Mouse (Mus musculus) midbrain, embryonic 11.5 days (tissue): ENCODE results near the gene Nek9. TPM values are rescaled to one million over a fixed set of nuclear protein-coding genes. Genes with fewer than 3 reads are reported as not detected.

Experiments used
- ATAC-seq: fragments of 200-750 bp; cut with Nextera tagmentation; 2 replicates; pipeline ENCODE4 v1.8.0; 2017; ENCODE audit warnings: moderate TSS enrichment, moderate library complexity; ENCODE audit not compliant: low FRiP score
- DNase-seq: peaks from one replicate; pipeline ENCODE4 v3.0.0; 2015; ENCODE audit warnings: low spot score; ENCODE audit errors: missing footprints
- H3K27ac ChIP-seq: fragments of 300-500 bp; sonication (generic); 2 replicates; pipeline ENCODE4 v1.5.1; 2014; ENCODE audit warnings: low read depth, low read length
- H3K27me3 ChIP-seq: fragments of 300-500 bp; sonication (generic); 2 replicates; pipeline ENCODE4 v1.6.1; 2014; ENCODE audit warnings: mild to moderate bottlenecking, low read length, moderate library complexity, mixed read lengths; ENCODE audit not compliant: control insufficient read depth, insufficient read depth
- H3K36me3 ChIP-seq: fragments of 300-500 bp; sonication (generic); 2 replicates; pipeline ENCODE4 v1.6.1; 2014; ENCODE audit warnings: mild to moderate bottlenecking, low read length, moderate library complexity, mixed read lengths; ENCODE audit not compliant: control insufficient read depth, insufficient read depth
- H3K4me1 ChIP-seq: fragments of 300-500 bp; sonication (generic); 2 replicates; pipeline ENCODE4 v1.6.1; 2014; ENCODE audit warnings: low read length; ENCODE audit not compliant: control insufficient read depth, insufficient read depth
- H3K4me2 ChIP-seq: fragments of 300-500 bp; sonication (generic); 2 replicates; pipeline ENCODE4 v1.6.1; 2014; ENCODE audit warnings: mild to moderate bottlenecking, moderate library complexity
- H3K4me3 ChIP-seq: fragments of 300-500 bp; sonication (generic); 2 replicates; pipeline ENCODE4 v1.5.1; 2014; ENCODE audit warnings: low read depth, low read length
- H3K9ac ChIP-seq: fragments of 300-500 bp; sonication (generic); 2 replicates; pipeline ENCODE4 v1.6.1; 2014; ENCODE audit warnings: low read length
- H3K9me3 ChIP-seq: fragments of 300-500 bp; sonication (generic); 2 replicates; pipeline ENCODE4 v1.6.1; 2016; ENCODE audit warnings: low read length; ENCODE audit not compliant: control insufficient read depth
- WGBS: fragments of 180-500 bp; shearing (Covaris S2); extraction: QIAGEN DNeasy Blood & Tissue Kit; methylation state at CpG from one replicate; pipeline ENCODE4 v1.1.7; 2014; 5-methylcytosine and 5-hydroxymethylcytosine counted together
- polyA plus RNA-seq: library from polyadenylated mRNA; unstranded; fragments of >200 nt; fragmentation: Nextera tagmentation; extraction: Ambion mirVana; gene quantifications from 2 replicates; pipeline ENCODE4 v1.2.1, GENCODE M21; 2014

Nek9 gene
- polyA plus RNA-seq, 1 experiment from 2014 or later: 10.6 TPM

GRCm38 (mm10) chr12:85298127-85298834, 40.9 kb downstream of the Nek9 start:
- no peak overlapping the region for H3K9ac ChIP-seq
- no peaks in the 10 kb centered on the region for H3K4me1 ChIP-seq
- WGBS: 87% methylated on average over 11 of the region's 11 CpGs
- H3K36me3 ChIP-seq: peaks cover 10% of the 10 kb centered on the region
- H3K9me3 ChIP-seq: no peaks in the 10 kb centered on the region
- no peaks in the 10 kb centered on the region for H3K27me3 ChIP-seq
- H3K4me3 ChIP-seq: no peak overlapping the region
- DNase-seq (peak; percentile 80), ATAC-seq (no peak)
- H3K27ac ChIP-seq: no peak overlapping the region
- H3K4me2 ChIP-seq: no peak overlapping the region

DNA sequence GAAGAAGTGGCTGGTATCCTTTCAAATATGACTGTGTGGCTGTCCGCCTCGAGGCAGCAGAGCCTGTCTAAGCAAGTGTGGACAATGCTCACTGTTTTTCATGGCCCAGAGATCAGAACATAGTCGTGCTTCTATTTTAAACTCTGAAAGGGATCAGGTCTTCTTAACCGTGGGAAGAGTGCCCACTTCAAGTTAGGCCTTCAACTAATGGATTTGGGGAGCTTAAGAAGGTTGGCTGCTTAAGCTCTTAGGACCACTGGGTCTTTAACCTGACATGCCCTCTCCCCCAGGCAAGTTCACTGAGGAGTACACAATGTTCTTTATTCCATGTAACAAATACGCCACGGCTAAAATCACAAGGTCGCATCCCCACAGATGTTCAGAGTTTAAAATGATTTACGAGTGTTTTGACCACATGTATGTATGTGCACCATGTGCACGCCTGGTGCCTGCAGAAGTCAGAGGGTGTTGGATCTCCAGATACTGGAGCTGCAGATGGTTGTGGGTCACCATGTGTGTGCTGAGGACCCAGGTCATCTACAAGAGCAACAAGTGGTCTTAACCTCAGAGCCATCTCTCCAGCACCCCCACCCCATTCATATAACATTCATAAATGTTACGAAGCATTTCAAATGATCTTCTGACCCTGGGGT, 41.7 kb downstream of the Nek9 start:
- Histone ChIP-seq H3K27ac (no peak overlapping the region), H3K4me1 (no peaks in the 10 kb centered on the region), H3K9ac (no peak overlapping the region), H3K36me3 (peaks cover 8% of the 10 kb centered on the region), H3K27me3 (no peaks in the 10 kb centered on the region), H3K4me3 (no peak overlapping the region), H3K4me2 (no peak overlapping the region), H3K9me3 (no peaks in the 10 kb centered on the region)
- DNase-seq (peak; percentile 84), ATAC-seq (no peak)
- WGBS: 84% methylated on average over 10 of the region's 10 CpGs

DNA sequence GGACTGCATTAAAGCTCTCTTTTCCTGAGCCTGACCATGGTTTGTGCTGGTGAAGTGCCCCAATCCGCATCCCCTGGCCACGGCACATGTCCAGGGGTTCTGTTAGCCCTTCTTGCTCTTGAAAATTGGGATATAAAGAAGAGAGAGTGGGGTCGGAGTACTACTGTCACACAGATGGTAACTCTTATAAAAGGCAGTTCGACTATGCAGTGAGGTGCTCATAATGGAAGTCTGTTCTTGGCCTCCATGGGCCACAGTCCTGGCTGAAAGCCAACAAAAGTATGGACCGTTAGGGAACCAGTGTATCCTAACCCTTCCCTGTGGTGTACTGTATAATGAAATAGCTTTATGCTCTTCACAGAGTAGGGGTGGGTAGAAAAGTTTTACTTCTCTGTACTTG, 42.2 kb downstream of the Nek9 start:
- DNase-seq (peak; percentile 83), ATAC-seq (no peak)
- H3K27me3 ChIP-seq: no peaks in the 10 kb centered on the region
- H3K4me1 ChIP-seq: no peaks in the 10 kb centered on the region
- H3K36me3 ChIP-seq: peaks cover 5% of the 10 kb centered on the region
- no peaks in the 10 kb centered on the region for H3K9me3 ChIP-seq
- H3K27ac ChIP-seq: no peak overlapping the region
- no peak overlapping the region for H3K4me3 ChIP-seq
- 92% methylated on average over 5 of the region's 5 CpGs for WGBS
- no peak overlapping the region for H3K4me2 ChIP-seq
- H3K9ac ChIP-seq: no peak overlapping the region

GRCm38 (mm10) chr12:85295506-85295905, 43.7 kb downstream of the Nek9 start:
- Histone ChIP-seq H3K9me3 (no peaks in the 10 kb centered on the region), H3K9ac (no peak overlapping the region), H3K4me1 (no peaks in the 10 kb centered on the region), H3K4me2 (no peak overlapping the region), H3K36me3 (peaks cover 3% of the 10 kb centered on the region; the same call in 1 of the 2 replicates), H3K27me3 (no peaks in the 10 kb centered on the region), H3K4me3 (no peak overlapping the region), H3K27ac (no peak overlapping the region)
- ATAC-seq (no peak), DNase-seq (no peak)
- 91% methylated on average over 2 of the region's 2 CpGs for WGBS

GRCm38 (mm10) chr12:85292906-85293305, 46.3 kb downstream of the Nek9 start:
- no peak overlapping the region for H3K9ac ChIP-seq
- no peaks in the 10 kb centered on the region for H3K36me3 ChIP-seq
- H3K4me3 ChIP-seq: no peak overlapping the region
- H3K9me3 ChIP-seq: no peaks in the 10 kb centered on the region
- H3K27ac ChIP-seq: no peak overlapping the region
- H3K27me3 ChIP-seq: no peaks in the 10 kb centered on the region
- peaks cover 4% of the 10 kb centered on the region; the same call in 1 of the 2 replicates for H3K4me1 ChIP-seq
- no peak overlapping the region for H3K4me2 ChIP-seq
- ATAC-seq: no peak
- no peak for DNase-seq

- no peak overlapping the region for H3K4me3 ChIP-seq
- no peak overlapping the region for H3K9ac ChIP-seq
- H3K27me3 ChIP-seq: no peaks in the 10 kb centered on the region
- no peak overlapping the region for H3K4me2 ChIP-seq
- DNase-seq (peak; percentile 54), ATAC-seq (no peak)
- WGBS: 83% methylated on average over 6 of the region's 6 CpGs
- peaks cover 4% of the 10 kb centered on the region; the same call in 1 of the 2 replicates for H3K4me1 ChIP-seq
- no peak overlapping the region for H3K27ac ChIP-seq
- no peaks in the 10 kb centered on the region for H3K9me3 ChIP-seq
- H3K36me3 ChIP-seq: no peaks in the 10 kb centered on the region
These were observed 46.9 kb downstream of the Nek9 start for GRCm38 (mm10) chr12:85292288-85292687.

DNA sequence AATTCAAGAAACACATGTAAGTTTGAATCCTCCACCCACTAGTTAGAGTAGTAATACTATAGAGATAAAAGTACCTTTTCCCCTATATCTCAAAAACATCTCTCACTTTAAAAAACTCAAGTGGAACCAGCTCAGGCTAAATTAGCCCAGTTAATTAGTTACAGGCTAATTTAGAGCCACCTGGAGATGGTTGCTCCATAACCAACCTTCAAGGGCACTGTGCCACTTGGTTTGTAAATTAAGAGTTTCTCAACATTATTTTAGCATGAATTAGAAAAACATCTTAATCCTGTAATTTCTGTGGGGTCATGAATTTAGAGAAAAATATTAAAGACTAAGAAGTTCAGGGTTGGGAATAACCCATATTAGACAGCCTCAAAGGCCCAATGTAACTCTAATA, 47.6 kb downstream of the Nek9 start:
- no peak overlapping the region for H3K27ac ChIP-seq
- no peaks in the 10 kb centered on the region for H3K9me3 ChIP-seq
- H3K4me3 ChIP-seq: no peak overlapping the region
- ATAC-seq (no peak), DNase-seq (no peak)
- peaks cover 4% of the 10 kb centered on the region; the same call in 1 of the 2 replicates for H3K4me1 ChIP-seq
- H3K9ac ChIP-seq: no peak overlapping the region
- no peaks in the 10 kb centered on the region for H3K27me3 ChIP-seq
- no peaks in the 10 kb centered on the region for H3K36me3 ChIP-seq
- H3K4me2 ChIP-seq: no peak overlapping the region

DNA sequence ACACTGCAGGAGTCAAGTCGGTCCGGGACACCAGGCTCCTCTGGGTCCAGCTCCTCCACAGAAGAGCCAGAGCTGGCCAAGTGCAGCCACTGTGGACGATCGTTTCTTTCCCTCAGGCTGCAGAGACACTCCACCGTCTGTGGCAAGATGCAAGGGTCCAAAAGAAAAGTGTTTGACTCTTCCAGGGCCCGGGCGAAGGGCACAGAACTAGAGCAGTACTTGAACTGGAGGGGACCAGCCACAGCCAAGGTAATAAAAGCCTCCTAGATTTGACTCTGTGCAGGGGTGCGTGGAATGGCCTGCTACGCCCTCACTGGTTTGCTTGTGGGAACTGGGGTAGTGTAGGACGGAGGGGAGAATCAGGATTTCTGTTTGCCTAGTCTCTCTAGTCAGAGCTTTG, 48.5 kb downstream of the Nek9 start:
- Histone ChIP-seq H3K27me3 (no peaks in the 10 kb centered on the region), H3K27ac (no peak overlapping the region), H3K4me2 (no peak overlapping the region), H3K4me1 (peaks cover 4% of the 10 kb centered on the region; the same call in 1 of the 2 replicates), H3K4me3 (no peak overlapping the region), H3K9me3 (no peaks in the 10 kb centered on the region), H3K9ac (no peak overlapping the region), H3K36me3 (no peaks in the 10 kb centered on the region)
- DNase-seq: peak; percentile 81
- 87% methylated on average over 10 of the region's 10 CpGs for WGBS
- ATAC-seq: no peak

DNA sequence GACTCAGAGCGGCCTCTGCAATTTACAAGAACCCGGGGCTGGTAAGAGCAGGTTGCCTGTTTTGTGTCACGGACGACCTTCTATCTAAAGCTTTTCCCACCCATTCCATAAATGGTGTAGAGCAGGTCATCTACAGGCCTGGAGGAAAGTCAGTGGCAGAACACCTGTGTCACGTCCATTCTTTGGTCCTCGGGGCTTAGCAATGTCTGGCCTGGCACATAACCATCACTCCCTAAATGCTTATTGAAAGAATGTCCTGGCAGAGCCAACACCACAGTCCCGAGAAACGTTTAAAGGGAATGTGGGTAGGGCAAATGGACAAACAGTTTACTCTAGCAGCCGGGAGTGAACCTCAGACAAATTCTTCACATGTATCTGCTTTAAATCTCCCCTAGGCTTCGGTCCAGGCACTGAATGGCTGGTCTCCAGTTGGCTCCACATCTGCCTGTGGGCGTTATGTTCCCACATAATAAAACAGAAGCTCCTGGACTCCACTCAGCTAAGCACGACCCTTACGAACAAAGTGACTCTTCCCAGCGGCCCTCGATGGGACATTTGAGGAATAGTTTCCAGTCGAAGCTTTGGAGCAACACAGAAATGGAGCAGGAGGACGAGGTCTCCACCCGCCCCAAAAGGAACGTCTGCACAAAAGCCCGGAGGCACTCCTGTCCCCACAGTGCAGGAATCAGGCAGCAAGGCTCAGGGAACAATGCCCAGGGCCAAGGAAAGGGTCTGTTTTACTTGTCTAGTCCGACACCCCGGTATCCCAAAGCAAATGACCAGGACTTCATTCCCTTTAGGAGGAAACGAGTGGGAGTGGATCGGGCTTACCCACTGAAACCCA, 49.8 kb downstream of the Nek9 start:
- Histone ChIP-seq H3K27ac (no peak overlapping the region), H3K9ac (peak overlapping the region; percentile 64), H3K9me3 (no peaks in the 10 kb centered on the region), H3K27me3 (no peaks in the 10 kb centered on the region), H3K4me3 (peak overlapping the region; percentile 47), H3K4me1 (peaks cover 4% of the 10 kb centered on the region; the same call in 1 of the 2 replicates), H3K4me2 (peak overlapping the region; percentile 84), H3K36me3 (no peaks in the 10 kb centered on the region)
- DNase-seq (peak; percentile 82), ATAC-seq (no peak)
- WGBS: 64% methylated on average over 24 of the region's 24 CpGs
